In the genomic region with DNA sequence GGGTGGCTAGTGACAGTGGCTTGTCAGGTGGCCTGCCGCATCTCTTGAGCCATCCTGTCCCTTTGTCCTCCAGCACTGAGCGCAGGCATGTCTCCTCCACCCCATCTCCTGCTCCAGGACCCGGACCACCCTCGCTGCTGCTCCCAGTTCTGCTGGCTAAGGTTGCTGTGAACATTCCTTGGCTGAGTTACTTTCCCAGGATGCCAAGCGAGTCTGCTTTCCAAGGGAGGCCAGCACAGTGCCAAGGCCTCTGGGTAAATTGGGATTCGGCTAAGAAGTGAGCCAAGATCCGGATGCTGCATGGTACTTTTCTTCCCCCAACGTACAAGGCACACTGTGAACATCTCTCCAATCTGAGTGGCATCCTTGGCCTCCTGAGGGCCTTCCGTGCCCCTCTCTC, we compare ENCODE assay signal across 10 mouse cellular contexts.
DNase-seq lines count a peak whose midpoint lies in the region; ATAC-seq and TF ChIP-seq lines count a peak whose summit lies in the region.
"Had no signal": no experiment of that assay in that cellular context is flagged by ENCODE, and none has a peak within 500 bp of the region (broad histone marks: within the 10 kb centered on the region; RNA-seq: fewer than 3 reads in every experiment).

No protein-coding gene starts in this region.

- peaks cover 44% of the 10 kb centered on the region for H3K4me1 ChIP-seq in forebrain, embryonic 13.5 days
- H3K4me1 ChIP-seq in forebrain, embryonic 11.5 days (replicated peaks; ENCODE audit: control insufficient read depth, insufficient read depth, low read length) = no peaks in the 10 kb centered on the region
- peaks cover 33% of the 10 kb centered on the region for H3K4me1 ChIP-seq in forebrain, embryonic 16.5 days (replicated peaks; ENCODE audit: control insufficient read depth, insufficient read depth, low read length)
- H3K4me1 ChIP-seq in intestine, embryonic 16.5 days (ENCODE audit: control insufficient read depth, insufficient read depth, low read length) = no peaks in the 10 kb centered on the region

- ATAC-seq in forebrain, embryonic 13.5 days = peak; percentile 46; the same call in 1 of the 2 replicates
- ATAC-seq in forebrain, embryonic 11.5 days (replicated peaks; ENCODE audit: low FRiP score) = no peak
- ATAC-seq in forebrain, embryonic 16.5 days = peak; percentile 72
- no peak for ATAC-seq in intestine, embryonic 16.5 days
- ATAC-seq in activated CD4-positive, CD25-positive, alpha-beta regulatory T cell, adult 4 months = no peak

- H3K4me2 ChIP-seq in forebrain, embryonic 13.5 days = no peak overlapping the region
- no peak overlapping the region for H3K4me2 ChIP-seq in forebrain, embryonic 11.5 days (ENCODE audit: low read depth, low read length, severe bottlenecking)
- H3K4me2 ChIP-seq in forebrain, embryonic 16.5 days (ENCODE audit: low read length) = no peak overlapping the region
- H3K4me2 ChIP-seq in intestine, embryonic 16.5 days (ENCODE audit: low read depth, low read length) = no peak overlapping the region
- H3K4me2 ChIP-seq: hindbrain, embryonic 12.5 days had no signal

- DNase-seq in forebrain, embryonic 11.5 days (ENCODE audit: low spot score) = no peak
- DNase-seq in brain, adult 2 months (ENCODE audit: low read depth, low spot score) = peak; percentile 65
- peak; percentile 17 to 48 for DNase-seq in left cerebral cortex, adult 2 months (ENCODE audit: extremely low spot score in 1 of 2, low spot score in 2 of 2)
- DNase-seq in urinary bladder, adult 18-20 months (ENCODE audit: low spot score in 2 of 2) = no peak
- DNase-seq: B cell, adult 2 months had no signal

- H3K9me3 ChIP-seq in forebrain, embryonic 13.5 days (replicated peaks) = no peaks in the 10 kb centered on the region
- H3K9me3 ChIP-seq in forebrain, embryonic 11.5 days (ENCODE audit: control insufficient read depth, low read length) = no peaks in the 10 kb centered on the region
- H3K9me3 ChIP-seq in forebrain, embryonic 16.5 days (ENCODE audit: control insufficient read depth, low read length) = no peaks in the 10 kb centered on the region
- H3K9me3 ChIP-seq in intestine, embryonic 16.5 days (ENCODE audit: control insufficient read depth, low read length) = no peaks in the 10 kb centered on the region
- H3K9me3 ChIP-seq: hindbrain, embryonic 12.5 days had no signal

- no peak for TF ChIP-seq CTCF in left cerebral cortex, adult 2 months (IDR thresholded peaks at IDR 0.05)

- H3K27me3 ChIP-seq in forebrain, embryonic 13.5 days = no peaks in the 10 kb centered on the region
- H3K27me3 ChIP-seq in forebrain, embryonic 11.5 days (ENCODE audit: control insufficient read depth, insufficient read depth, low read length) = no peaks in the 10 kb centered on the region
- no peaks in the 10 kb centered on the region for H3K27me3 ChIP-seq in forebrain, embryonic 16.5 days (replicated peaks; ENCODE audit: control insufficient read depth, insufficient read depth, low read length)
- H3K27me3 ChIP-seq in intestine, embryonic 16.5 days (replicated peaks; ENCODE audit: control insufficient read depth, insufficient read depth, low read length) = no peaks in the 10 kb centered on the region

- 89% methylated on average over 9 of the region's 9 CpGs for WGBS in forebrain, embryonic 13.5 days
- WGBS in forebrain, embryonic 11.5 days = 89% methylated on average over 9 of the region's 9 CpGs
- WGBS in forebrain, embryonic 16.5 days = 60% methylated on average over 9 of the region's 9 CpGs
- 90% methylated on average over 9 of the region's 9 CpGs for WGBS in intestine, embryonic 16.5 days

- peak overlapping the region; percentile 44 for H3K27ac ChIP-seq in forebrain, embryonic 13.5 days
- no peak overlapping the region for H3K27ac ChIP-seq in forebrain, embryonic 11.5 days (ENCODE audit: low read depth, low read length)
- H3K27ac ChIP-seq in forebrain, embryonic 16.5 days (ENCODE audit: low read length) = peak overlapping the region; percentile 72
- no peak overlapping the region for H3K27ac ChIP-seq in left cerebral cortex, adult 2 months
- no peak overlapping the region for H3K27ac ChIP-seq in intestine, embryonic 16.5 days (ENCODE audit: low read length)
- H3K27ac ChIP-seq: hindbrain, embryonic 12.5 days had no signal

- H3K9ac ChIP-seq in forebrain, embryonic 13.5 days = no peak overlapping the region
- no peak overlapping the region for H3K9ac ChIP-seq in forebrain, embryonic 11.5 days (ENCODE audit: low read length)
- H3K9ac ChIP-seq in forebrain, embryonic 16.5 days (replicated peaks; ENCODE audit: low read depth, low read length) = no peak overlapping the region
- H3K9ac ChIP-seq in intestine, embryonic 16.5 days (ENCODE audit: low read depth, low read length) = no peak overlapping the region
- H3K9ac ChIP-seq: hindbrain, embryonic 12.5 days had no signal

- no peak overlapping the region for H3K4me3 ChIP-seq in forebrain, embryonic 13.5 days
- no peak overlapping the region for H3K4me3 ChIP-seq in forebrain, embryonic 11.5 days (ENCODE audit: low read depth, low read length)
- no peak overlapping the region for H3K4me3 ChIP-seq in forebrain, embryonic 16.5 days (replicated peaks; ENCODE audit: low read length)
- no peak overlapping the region for H3K4me3 ChIP-seq in left cerebral cortex, adult 2 months
- no peak overlapping the region for H3K4me3 ChIP-seq in intestine, embryonic 16.5 days (ENCODE audit: low read length)
- H3K4me3 ChIP-seq: hindbrain, embryonic 12.5 days had no signal

- intact Hi-C loops in left cerebral cortex, adult 2 months (cut with DNase I) = no loop called here

- H3K36me3 ChIP-seq in forebrain, embryonic 13.5 days (ENCODE audit: poor library complexity, severe bottlenecking) = no peaks in the 10 kb centered on the region
- H3K36me3 ChIP-seq in forebrain, embryonic 11.5 days (ENCODE audit: control insufficient read depth, insufficient read depth, low read length) = no peaks in the 10 kb centered on the region
- no peaks in the 10 kb centered on the region for H3K36me3 ChIP-seq in forebrain, embryonic 16.5 days (ENCODE audit: control insufficient read depth, insufficient read depth)
- H3K36me3 ChIP-seq in intestine, embryonic 16.5 days (ENCODE audit: control insufficient read depth, insufficient read depth, low read length) = no peaks in the 10 kb centered on the region
- H3K36me3 ChIP-seq: hindbrain, embryonic 12.5 days had no signal

Comparison
In these comparisons a context has a peak if more than half of its experiments do, and no peak if none do; other contexts are left out.
1. ATAC-seq: peak in forebrain, embryonic 13.5 days (single experiment) and forebrain, embryonic 16.5 days (single experiment); none in forebrain, embryonic 11.5 days (single experiment), intestine, embryonic 16.5 days (single experiment) and activated CD4-positive, CD25-positive, alpha-beta regulatory T cell, adult 4 months (single experiment).
2. H3K27ac ChIP-seq: peak in forebrain, embryonic 13.5 days (single experiment) and forebrain, embryonic 16.5 days (single experiment); none in forebrain, embryonic 11.5 days (single experiment), left cerebral cortex, adult 2 months (single experiment) and intestine, embryonic 16.5 days (single experiment).
3. DNase-seq: peak in brain, adult 2 months (single experiment) and left cerebral cortex, adult 2 months (2 of 2); none in forebrain, embryonic 11.5 days (single experiment) and urinary bladder, adult 18-20 months (0 of 2).